Mouse (Mus musculus) cerebellum, postnatal 4 days (tissue): ENCODE measurements around the gene Olfr1054.
"Not testable (repeated sequence)": the region's sequence is repeated elsewhere in the genome, so short reads cannot be mapped to it uniquely, and the experiment has no call there.

Source experiments
- DNase-seq, 2 experiments: peaks; one replicate each; pipeline ENCODE4 v3.0.0; 2022; ENCODE audit warnings: low spot score in 2 of 2, mixed read lengths in 1 of 2

The Olfr1054 gene

GRCm38 (mm10) chr2:86335333-86335732, at the start of gene Olfr1054:
Gene Olfr1054, minus strand, starts transcription at chr2:86335433.
- DNase-seq, result no peak

DNA sequence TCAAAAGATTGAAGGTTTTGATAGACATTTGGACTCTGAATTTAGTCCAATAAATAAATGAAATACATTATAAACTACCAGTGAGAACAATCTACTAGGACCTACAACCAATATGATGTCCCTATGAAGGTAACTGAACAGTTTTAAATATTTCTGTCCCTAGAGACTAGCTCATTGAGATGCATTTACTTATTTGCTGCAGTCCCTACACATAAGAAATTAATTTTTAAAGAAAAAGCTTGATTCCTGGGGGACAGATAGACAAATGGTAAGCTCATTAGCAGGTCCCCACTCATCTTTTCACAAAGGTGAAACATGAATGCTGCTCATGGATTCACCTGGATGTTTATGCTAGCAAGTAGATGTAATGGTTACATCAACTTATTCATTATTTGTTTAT, 43.1 kb upstream of the Olfr1054 start, which contains the start of gene Olfr1057:
Olfr1057 (minus strand) TSS at position 101 of the 400 bp plus-strand sequence.
- DNase-seq, result no peak

DNA sequence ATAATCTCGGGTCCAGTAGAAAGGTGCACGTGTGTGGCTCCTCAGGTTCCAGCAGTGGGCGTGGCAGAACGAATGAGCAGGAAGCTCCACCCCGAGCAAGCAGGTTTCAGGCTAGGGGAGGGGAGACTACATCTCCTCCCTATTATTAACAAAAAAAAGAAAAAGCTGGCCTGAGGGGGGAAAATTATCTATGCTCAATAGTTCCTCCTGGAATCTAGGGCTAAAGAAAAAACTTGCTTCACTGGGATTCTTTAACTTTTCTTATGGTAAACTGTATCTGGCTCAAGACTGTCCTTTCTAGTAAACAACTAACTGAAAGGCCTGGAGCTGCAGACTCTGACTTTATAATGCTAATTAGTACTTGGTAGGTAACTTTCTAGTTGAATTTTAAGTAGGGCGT, 31.1 kb upstream of the Olfr1054 start:
- DNase-seq, result not testable (repeated sequence)

GRCm38 (mm10) chr2:86362369-86362768, 27.1 kb upstream of the Olfr1054 start, which contains the start of gene Olfr1056:
Gene Olfr1056, minus strand, starts transcription at chr2:86362469.
- no peak for DNase-seq

GRCm38 (mm10) chr2:86351751-86352150, 16.5 kb upstream of the Olfr1054 start:
- not testable (repeated sequence) for DNase-seq

- no peak for DNase-seq
Measured at GRCm38 (mm10) chr2:86350184-86350583, 15.0 kb upstream of the Olfr1054 start, which contains the start of gene Olfr1055. Gene Olfr1055, minus strand, starts transcription at chr2:86350284.

DNA sequence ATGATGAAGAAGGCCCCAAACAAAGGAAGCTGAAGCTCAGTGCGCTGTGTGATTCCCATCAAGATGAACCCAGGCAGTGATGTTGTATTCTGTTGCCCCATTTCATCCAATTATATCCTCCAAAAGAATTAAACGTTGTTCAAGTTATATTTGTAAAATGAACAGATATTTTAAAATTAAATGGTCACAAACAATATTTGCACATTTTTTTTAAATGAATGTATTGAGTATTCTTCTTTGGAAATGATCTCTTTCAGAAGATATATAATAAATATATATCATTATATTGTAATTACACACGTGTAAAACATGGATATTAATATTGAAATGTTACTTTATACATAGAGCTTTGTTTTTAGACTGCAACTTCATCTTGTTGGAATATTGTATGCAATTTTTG, 20.0 kb downstream of the Olfr1054 start, which contains the start of gene Olfr1053:
Olfr1053 (minus strand) TSS at position 101 of the 400 bp plus-strand sequence.
- no peak for DNase-seq

- no peak for DNase-seq
Measured at GRCm38 (mm10) chr2:86292155-86292554, 43.1 kb downstream of the Olfr1054 start, which contains the start of gene Olfr1052. Gene Olfr1052, plus strand, starts transcription at chr2:86292455.
